Mouse (Mus musculus) testis, adult 2 months (tissue): ENCODE data around the gene Tnfsf13.

Source experiments
- CTCF ChIP-seq: fragments of 200-500 bp; IDR thresholded peaks from 2 replicates; pipeline ENCODE4 v1.5.1; 2012; ENCODE audit warnings: low read depth, mild to moderate bottlenecking, inconsistent platforms, low read length, moderate library complexity; ENCODE audit not compliant: control insufficient read depth, insufficient read depth, insufficient replicate concordance
- POLR2A ChIP-seq: fragments of 200-500 bp; IDR thresholded peaks from 2 replicates; pipeline ENCODE4 v1.6.1; 2012; ENCODE audit warnings: low read depth, mild to moderate bottlenecking, inconsistent platforms, low read length, moderate library complexity; ENCODE audit not compliant: control insufficient read depth

DNA sequence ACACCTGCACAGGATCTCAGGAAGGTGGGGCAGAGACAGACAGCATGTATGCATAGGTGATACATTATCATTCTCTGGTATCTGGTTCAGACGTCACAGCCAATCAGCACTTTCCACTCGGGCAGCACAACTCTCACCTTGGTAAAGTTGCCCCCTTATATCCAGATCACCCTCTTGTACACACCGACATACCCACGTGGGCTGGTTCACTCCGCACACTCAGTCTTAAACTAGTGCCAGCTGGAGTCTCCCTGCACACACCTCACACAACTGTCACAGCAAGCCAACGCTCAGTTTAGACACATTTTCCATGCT is 9.4 kb upstream of the Tnfsf13 start:
- TF ChIP-seq POLR2A (no peak), CTCF (no peak)
